In the genomic region with DNA sequence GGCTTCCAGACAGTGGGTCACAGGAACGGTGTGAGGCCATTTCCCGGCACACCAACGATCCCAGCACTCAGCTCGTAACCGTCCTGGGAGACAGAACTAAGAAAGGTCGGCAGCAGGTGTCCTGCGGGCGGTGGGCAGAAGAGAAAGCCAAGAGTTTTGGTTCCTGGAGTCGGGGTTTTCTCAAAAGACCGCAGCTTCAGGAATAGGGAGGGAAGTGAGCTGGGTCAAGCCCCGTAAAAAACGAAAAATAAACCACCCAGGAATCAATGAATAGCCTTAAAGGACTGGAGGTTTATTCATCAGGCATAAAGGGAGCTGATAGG, we compare ENCODE assay signal across 9 mouse cellular contexts.
A peak's percentile ranks its signal among the peaks of the same experiment; 100 is the strongest.
DNase-seq lines count a peak whose midpoint lies in the region; ATAC-seq lines count a peak whose summit lies in the region.
"Had no signal": no experiment of that assay in that cellular context is flagged by ENCODE, and none has a peak within 500 bp of the region (broad histone marks: within the 10 kb centered on the region; RNA-seq: fewer than 3 reads in every experiment).

No protein-coding gene starts in this region.

- H3K27me3 ChIP-seq in heart, embryonic 14.5 days (ENCODE audit: control insufficient read depth, insufficient read depth, low read length) = no peaks in the 10 kb centered on the region
- no peaks in the 10 kb centered on the region for H3K27me3 ChIP-seq in heart, embryonic 16.5 days (ENCODE audit: control insufficient read depth, insufficient read depth, low read length)

- H3K4me2 ChIP-seq in heart, embryonic 14.5 days (ENCODE audit: low read length) = peak overlapping the region; percentile 80
- peak overlapping the region; percentile 88 for H3K4me2 ChIP-seq in heart, embryonic 16.5 days (ENCODE audit: low read depth, low read length)

- no peaks in the 10 kb centered on the region for H3K9me3 ChIP-seq in heart, embryonic 14.5 days (ENCODE audit: control insufficient read depth, low read length)
- H3K9me3 ChIP-seq in heart, embryonic 16.5 days (replicated peaks; ENCODE audit: control insufficient read depth, low read length) = no peaks in the 10 kb centered on the region
- H3K9me3 ChIP-seq: G1E had no signal

- H3K27ac ChIP-seq in heart, embryonic 14.5 days (replicated peaks in 1 of 2; ENCODE audit: control insufficient read depth in 1 of 2, insufficient read depth in 1 of 2, low read depth in 2 of 2, low read length in 2 of 2) = 0 out of 4 replicates have a peak overlapping the region, but pooled peaks of 1 of the 2 experiments have one; percentile 28
- H3K27ac ChIP-seq in heart, embryonic 16.5 days (ENCODE audit: low read length) = no peak overlapping the region

- WGBS in heart, embryonic 14.5 days = 6% methylated on average over 12 of the region's 12 CpGs
- WGBS in heart, embryonic 16.5 days = 7% methylated on average over 12 of the region's 12 CpGs

- no peaks in the 10 kb centered on the region for H3K36me3 ChIP-seq in heart, embryonic 14.5 days (ENCODE audit: control insufficient read depth, insufficient read depth, low read length)
- H3K36me3 ChIP-seq in heart, embryonic 16.5 days (ENCODE audit: control insufficient read depth, insufficient read depth) = no peaks in the 10 kb centered on the region
- H3K36me3 ChIP-seq: G1E had no signal

- no peak for ATAC-seq in heart, embryonic 14.5 days (ENCODE audit: insufficient number of reproducible peaks, insufficient read depth, low FRiP score, low read depth)
- no peak for ATAC-seq in heart, embryonic 16.5 days (replicated peaks; ENCODE audit: extremely low read depth, insufficient read depth, low FRiP score)
- ATAC-seq in megakaryocyte, adult 5-6 weeks (ENCODE audit: poor library complexity, severe bottlenecking) = 0 out of 2 replicates have a peak, but pooled peaks have one; percentile 17
- no peak for ATAC-seq in frontal cortex, adult (ENCODE audit: low TSS enrichment)

- no peak for DNase-seq in heart, postnatal 25 days (ENCODE audit: low spot score)
- DNase-seq in R1 (ENCODE audit: low read depth, low spot score) = peak; percentile 10
- no peak for DNase-seq in ovary, postnatal 14 days (ENCODE audit: low spot score)
- no peak for DNase-seq in left cerebral cortex, postnatal 36 days (ENCODE audit: low spot score in 2 of 2)

- H3K4me3 ChIP-seq in heart, embryonic 14.5 days (ENCODE audit: control insufficient read depth in 1 of 2, insufficient read depth in 1 of 2, low read depth in 1 of 2, low read length in 2 of 2) = peak overlapping the region; percentile 38 to 42
- H3K4me3 ChIP-seq in heart, embryonic 16.5 days (ENCODE audit: low read length) = peak overlapping the region; percentile 51

- intact Hi-C loops in heart, postnatal 25 days (cut with DNase I) = no loop called here
- intact Hi-C loops in left cerebral cortex, postnatal 36 days (cut with DNase I) = loop anchor here (10.0 kb wide), 1 partner anchor 149 kb away; a partner anchor contains a TSS

- H3K4me1 ChIP-seq in heart, embryonic 14.5 days (ENCODE audit: control insufficient read depth in 2 of 2, insufficient read depth in 2 of 2, low read length in 2 of 2) = peaks cover 14 to 22% of the 10 kb centered on the region in 2 experiments
- H3K4me1 ChIP-seq in heart, embryonic 16.5 days (ENCODE audit: control insufficient read depth, insufficient read depth, low read length) = peaks cover 15% of the 10 kb centered on the region

- H3K9ac ChIP-seq in heart, embryonic 14.5 days (ENCODE audit: low read length) = peak overlapping the region; percentile 69
- peak overlapping the region; percentile 72 for H3K9ac ChIP-seq in heart, embryonic 16.5 days (ENCODE audit: low read length)
